Mouse (Mus musculus) liver, postnatal 0 days (tissue): ENCODE results near the gene Tuft1.
"Not testable (repeated sequence)": the region's sequence is repeated elsewhere in the genome, so short reads cannot be mapped to it uniquely, and the experiment has no call there.

Source experiments
- CTCF ChIP-seq: sonication (generic); IDR thresholded peaks from 2 replicates; pipeline ENCODE4 v1.5.1; 2016; ENCODE audit warnings: antibody characterized with exemption, low read depth
- EP300 ChIP-seq: IDR thresholded peaks from 2 replicates; pipeline ENCODE4 v1.6.1; 2016; ENCODE audit warnings: antibody characterized with exemption, low read depth, mild to moderate bottlenecking

GRCm38 (mm10) chr3:94703364-94703763 lies 44.7 kb upstream of the Tuft1 start:
- peak; percentile 76 for TF ChIP-seq CTCF
- TF ChIP-seq EP300 = not testable (repeated sequence)
